Mouse (Mus musculus) CH12.LX (cell line): ENCODE results near the gene Exog.

Experiments used
- CTCF ChIP-seq, 2 experiments: IDR thresholded peaks in 1 of 2; conservative IDR thresholded peaks in 1 of 2; 2 replicates each; pipeline ENCODE4 v1.5.1; 2011 to 2012; ENCODE audit warnings: low read depth in 2 of 2, low read length in 2 of 2, improper control_type of control experiment in 1 of 2, inconsistent platforms in 1 of 2, mild to moderate bottlenecking in 1 of 2, moderate library complexity in 1 of 2
- EP300 ChIP-seq: IDR thresholded peaks from 2 replicates; pipeline ENCODE4 v1.6.1; 2011; ENCODE audit warnings: low read length, improper control_type of control experiment
- MEF2A ChIP-seq: IDR thresholded peaks from 2 replicates; pipeline ENCODE4 v1.6.1; 2014; ENCODE audit warnings: low read depth, mild to moderate bottlenecking, inconsistent platforms, low read length, improper control_type of control experiment, borderline replicate concordance
- RCOR1 ChIP-seq: conservative IDR thresholded peaks from 2 replicates; pipeline ENCODE4 v1.6.1; 2012; ENCODE audit warnings: low read depth, mild to moderate bottlenecking, inconsistent platforms, low read length, improper control_type of control experiment
- USF2 ChIP-seq: conservative IDR thresholded peaks from 2 replicates; pipeline ENCODE4 v1.6.1; 2011; ENCODE audit warnings: low read depth, low read length, improper control_type of control experiment
- ZKSCAN1 ChIP-seq: IDR thresholded peaks from 2 replicates; pipeline ENCODE4 v1.6.1; 2012; ENCODE audit warnings: low read depth, inconsistent platforms, low read length, improper control_type of control experiment, borderline replicate concordance

- TF ChIP-seq MEF2A (no peak), EP300 (no peak), USF2 (no peak), CTCF (conservative IDR thresholded peaks at IDR 0.05 in 1 of 2, IDR thresholded peaks at IDR 0.05 in 1 of 2; ENCODE audit: low read depth in 2 of 2, low read length in 2 of 2) (no peak), RCOR1 (no peak), ZKSCAN1 (no peak)
Observed at GRCm38 (mm10) chr9:119498247-119498607, 53.5 kb downstream of the Exog start.
